Mouse (Mus musculus) embryonic fibroblast, embryonic 13.5 days (primary cell): Measurements from ENCODE around the gene D2hgdh.
A peak's percentile ranks its signal among the peaks of the same experiment; 100 is the strongest.

Experiments used
- CTCF ChIP-seq: IDR thresholded peaks from 2 replicates; pipeline ENCODE4 v1.5.1; 2011; ENCODE audit warnings: mild to moderate bottlenecking, control low read depth, low read length, moderate library complexity, borderline replicate concordance; ENCODE audit not compliant: insufficient read depth
- POLR2A ChIP-seq: IDR thresholded peaks from 2 replicates; pipeline ENCODE4 v1.6.1; 2011; ENCODE audit warnings: low read depth, mild to moderate bottlenecking, control low read depth, low read length, moderate library complexity

DNA sequence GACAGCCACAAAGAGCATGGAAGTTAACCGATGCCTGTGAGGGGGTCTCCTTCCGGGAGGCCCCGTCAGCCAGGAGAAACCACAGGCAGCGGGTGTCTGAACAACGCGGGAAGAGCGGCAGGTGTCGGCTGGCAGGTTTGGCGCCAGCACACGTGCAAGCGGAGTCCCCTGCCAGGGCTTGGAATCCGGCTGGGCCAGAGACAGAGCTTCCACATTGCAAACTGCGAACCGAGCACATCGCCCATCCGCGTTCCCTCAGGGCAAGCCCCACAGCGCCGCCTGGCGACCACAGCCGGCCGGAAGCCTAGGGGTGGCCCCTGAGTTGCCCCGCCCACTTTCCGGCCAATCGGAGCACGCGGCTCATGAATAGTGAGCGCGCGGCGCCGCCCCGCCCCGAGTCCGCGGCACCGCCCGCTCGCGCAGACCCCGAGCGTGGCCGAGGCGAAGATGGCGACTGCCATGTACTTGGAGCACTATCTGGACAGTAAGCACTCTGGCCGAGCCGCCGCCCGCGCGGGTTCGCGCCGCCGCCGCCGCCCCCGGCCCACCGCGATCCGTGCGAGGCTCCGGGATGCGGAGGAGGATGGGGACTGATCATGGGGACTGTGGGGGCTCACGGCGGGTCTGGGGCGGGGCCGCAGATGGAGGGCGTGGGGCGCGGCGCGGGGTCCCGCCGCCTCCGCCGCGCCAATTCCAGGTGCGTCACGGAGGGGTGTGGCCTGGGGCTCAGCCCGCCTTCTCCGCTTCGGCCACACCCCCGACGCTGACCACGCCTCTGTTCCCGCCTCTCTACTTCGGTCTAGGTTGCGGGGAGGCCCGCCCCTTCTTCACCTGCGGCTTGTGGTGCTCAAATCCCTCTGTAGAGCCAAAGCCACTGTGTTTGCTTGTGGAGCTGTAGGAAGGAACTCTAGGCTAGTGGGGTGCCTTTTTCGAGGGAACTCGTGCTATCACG is 20.9 kb upstream of the D2hgdh start, which contains the start of gene Ing5:
- TF ChIP-seq POLR2A: peak; percentile 68
- TF ChIP-seq CTCF: peak; percentile 78
